Comparison of ENCODE assay signal across 16 mouse cellular contexts in genomic region chr2:29482979-29483718, GRCm38 (mm10).
A peak's percentile ranks its signal among the peaks of the same experiment; 100 is the strongest.
DNase-seq lines count a peak whose midpoint lies in the region; ATAC-seq and TF ChIP-seq lines count a peak whose summit lies in the region.
"Had no signal": no experiment of that assay in that cellular context is flagged by ENCODE, and none has a peak within 500 bp of the region (broad histone marks: within the 10 kb centered on the region; RNA-seq: fewer than 3 reads in every experiment).

No protein-coding gene starts in this region.

- H3K36me3 ChIP-seq in kidney, embryonic 15.5 days: no peaks in the 10 kb centered on the region
- H3K36me3 ChIP-seq in neural tube, embryonic 11.5 days (ENCODE audit: control insufficient read depth, insufficient read depth, low read length): no peaks in the 10 kb centered on the region
- H3K36me3 ChIP-seq: heart, embryonic 12.5 days had no signal

- H3K9ac ChIP-seq in kidney, embryonic 15.5 days: no peak overlapping the region
- H3K9ac ChIP-seq in neural tube, embryonic 11.5 days (ENCODE audit: low read length): 0 out of 2 replicates have a peak overlapping the region, but pooled peaks have one; percentile 23
- H3K9ac ChIP-seq: heart, embryonic 12.5 days; liver, postnatal 0 days had no signal

- H3K4me2 ChIP-seq in kidney, embryonic 15.5 days: no peak overlapping the region
- H3K4me2 ChIP-seq in neural tube, embryonic 11.5 days (ENCODE audit: low read depth): no peak overlapping the region
- H3K4me2 ChIP-seq: heart, embryonic 12.5 days had no signal

- no peak for TF ChIP-seq CTCF in gastrocnemius, adult 2 months (IDR thresholded peaks at IDR 0.05)

- ATAC-seq in kidney, embryonic 15.5 days (replicated peaks; ENCODE audit: low FRiP score): no peak
- ATAC-seq in neural tube, embryonic 11.5 days (ENCODE audit: insufficient read depth, low FRiP score, low TSS enrichment): no peak
- ATAC-seq: CD4-positive, CD25-positive, alpha-beta regulatory T cell, adult 4 months; liver, postnatal 0 days had no signal

- intact Hi-C loops in gastrocnemius, adult 2 months (cut with DNase I): no loop called here

- H3K9me3 ChIP-seq in kidney, embryonic 15.5 days (replicated peaks): no peaks in the 10 kb centered on the region
- no peaks in the 10 kb centered on the region for H3K9me3 ChIP-seq in neural tube, embryonic 11.5 days (ENCODE audit: control insufficient read depth, low read length)
- H3K9me3 ChIP-seq: heart, embryonic 12.5 days had no signal

- no peak overlapping the region for H3K4me3 ChIP-seq in kidney, embryonic 15.5 days (replicated peaks)
- no peak overlapping the region for H3K4me3 ChIP-seq in neural tube, embryonic 11.5 days (ENCODE audit: low read depth, low read length)
- H3K4me3 ChIP-seq in gastrocnemius, adult 2 months: no peak overlapping the region
- H3K4me3 ChIP-seq: erythroblast, embryonic 14.5 days; heart, embryonic 12.5 days; myocyte had no signal

- DNase-seq in kidney, adult 8-10 months: peak; percentile 52 to 59
- DNase-seq in embryo, embryonic 10.5 days (ENCODE audit: low spot score): peak; percentile 71
- peak; percentile 26 for DNase-seq in hindlimb bud, embryonic 11.5 days (ENCODE audit: extremely low spot score, low read depth, low spot score)
- DNase-seq in neural tube, embryonic 11.5 days (ENCODE audit: low spot score): no peak
- DNase-seq in ovary, postnatal 14 days (ENCODE audit: low spot score): no peak
- DNase-seq in gastrocnemius, adult 2 months: no peak
- DNase-seq: cerebellum, postnatal 14 days; gastrocnemius, postnatal 25 days; liver, postnatal 0 days; right cerebral cortex, adult 18-20 months; thymus, postnatal 25 days had no signal

- H3K27me3 ChIP-seq in kidney, embryonic 15.5 days: no peaks in the 10 kb centered on the region
- no peaks in the 10 kb centered on the region for H3K27me3 ChIP-seq in neural tube, embryonic 11.5 days (ENCODE audit: control insufficient read depth, insufficient read depth, low read length)
- H3K27me3 ChIP-seq: heart, embryonic 12.5 days had no signal

- 51% methylated on average over 9 of the region's 9 CpGs for whole genome bisulfite sequencing in kidney, embryonic 15.5 days
- 34% methylated on average over 9 of the region's 9 CpGs for WGBS in neural tube, embryonic 11.5 days

- peaks cover 19% of the 10 kb centered on the region for H3K4me1 ChIP-seq in kidney, embryonic 15.5 days
- H3K4me1 ChIP-seq in neural tube, embryonic 11.5 days (ENCODE audit: control insufficient read depth, insufficient read depth, low read length): peaks cover 30% of the 10 kb centered on the region

- H3K27ac ChIP-seq in kidney, embryonic 15.5 days: no peak overlapping the region
- H3K27ac ChIP-seq in neural tube, embryonic 11.5 days (ENCODE audit: low read depth, low read length): peak overlapping the region; percentile 54; the same call in 1 of the 2 replicates
- H3K27ac ChIP-seq in gastrocnemius, adult 2 months: no peak overlapping the region

Comparison
In these comparisons a context has a peak if more than half of its experiments do, and no peak if none do; other contexts are left out.
1. DNase-seq: peak in kidney, adult 8-10 months (2 of 2), embryo, embryonic 10.5 days (single experiment) and hindlimb bud, embryonic 11.5 days (single experiment); none in neural tube, embryonic 11.5 days (single experiment), ovary, postnatal 14 days (single experiment) and gastrocnemius, adult 2 months (single experiment).